ENCODE assay signal across 19 mouse cellular contexts in genomic region chr9:94550493-94551095, GRCm38 (mm10). TPM values are rescaled to one million over a fixed set of nuclear protein-coding genes. Genes with fewer than 3 reads are reported as not detected.
DNase-seq lines count a peak whose midpoint lies in the region; ATAC-seq and TF ChIP-seq lines count a peak whose summit lies in the region.
"Had no signal": no experiment of that assay in that cellular context is flagged by ENCODE, and none has a peak within 500 bp of the region (broad histone marks: within the 10 kb centered on the region; RNA-seq: fewer than 3 reads in every experiment).

No protein-coding gene starts in this region.

- no peak overlapping the region for H3K9ac ChIP-seq in forebrain, postnatal 0 days
- H3K9ac ChIP-seq in forebrain, embryonic 13.5 days: no peak overlapping the region
- no peak overlapping the region for H3K9ac ChIP-seq in hindbrain, embryonic 16.5 days (ENCODE audit: low read depth, low read length)
- no peak overlapping the region for H3K9ac ChIP-seq in hindbrain, embryonic 13.5 days
- H3K9ac ChIP-seq in midbrain, postnatal 0 days (replicated peaks; ENCODE audit: low read length, poor library complexity, severe bottlenecking): no peak overlapping the region
- H3K9ac ChIP-seq in midbrain, embryonic 13.5 days (replicated peaks): no peak overlapping the region
- no peak overlapping the region for H3K9ac ChIP-seq in neural tube, embryonic 15.5 days (replicated peaks)
- H3K9ac ChIP-seq: embryonic facial prominence, embryonic 12.5 days; heart, embryonic 15.5 days had no signal

- H3K4me2 ChIP-seq in forebrain, postnatal 0 days (ENCODE audit: low read depth): no peak overlapping the region
- no peak overlapping the region for H3K4me2 ChIP-seq in forebrain, embryonic 13.5 days
- no peak overlapping the region for H3K4me2 ChIP-seq in hindbrain, embryonic 16.5 days (ENCODE audit: low read length)
- no peak overlapping the region for H3K4me2 ChIP-seq in hindbrain, embryonic 13.5 days
- no peak overlapping the region for H3K4me2 ChIP-seq in midbrain, postnatal 0 days (ENCODE audit: low read depth, low read length, poor library complexity, severe bottlenecking)
- H3K4me2 ChIP-seq in midbrain, embryonic 13.5 days (replicated peaks): no peak overlapping the region
- H3K4me2 ChIP-seq in neural tube, embryonic 15.5 days: no peak overlapping the region
- H3K4me2 ChIP-seq: embryonic facial prominence, embryonic 12.5 days; heart, embryonic 15.5 days had no signal

- H3K9me3 ChIP-seq in forebrain, postnatal 0 days (ENCODE audit: low read length): no peaks in the 10 kb centered on the region
- no peaks in the 10 kb centered on the region for H3K9me3 ChIP-seq in forebrain, embryonic 13.5 days (replicated peaks)
- H3K9me3 ChIP-seq in hindbrain, embryonic 16.5 days (ENCODE audit: control insufficient read depth, low read length): no peaks in the 10 kb centered on the region
- H3K9me3 ChIP-seq in hindbrain, embryonic 13.5 days: no peaks in the 10 kb centered on the region
- no peaks in the 10 kb centered on the region for H3K9me3 ChIP-seq in midbrain, postnatal 0 days (ENCODE audit: low read length)
- H3K9me3 ChIP-seq in midbrain, embryonic 13.5 days: 0 out of 2 replicates have a peak, but pooled peaks cover 2% of the 10 kb centered on the region
- no peaks in the 10 kb centered on the region for H3K9me3 ChIP-seq in neural tube, embryonic 15.5 days (replicated peaks)
- H3K9me3 ChIP-seq: embryonic facial prominence, embryonic 12.5 days; heart, embryonic 10.5 days; heart, embryonic 15.5 days had no signal

- no peaks in the 10 kb centered on the region for H3K4me1 ChIP-seq in forebrain, postnatal 0 days (ENCODE audit: insufficient read depth)
- H3K4me1 ChIP-seq in forebrain, embryonic 13.5 days: no peaks in the 10 kb centered on the region
- no peaks in the 10 kb centered on the region for H3K4me1 ChIP-seq in hindbrain, embryonic 16.5 days (ENCODE audit: control insufficient read depth, insufficient read depth, low read depth, low read length)
- no peaks in the 10 kb centered on the region for H3K4me1 ChIP-seq in hindbrain, embryonic 13.5 days (replicated peaks)
- no peaks in the 10 kb centered on the region for H3K4me1 ChIP-seq in midbrain, postnatal 0 days (ENCODE audit: insufficient read depth, low read length)
- H3K4me1 ChIP-seq in midbrain, embryonic 13.5 days (replicated peaks): no peaks in the 10 kb centered on the region
- H3K4me1 ChIP-seq in neural tube, embryonic 15.5 days: no peaks in the 10 kb centered on the region
- H3K4me1 ChIP-seq: embryonic facial prominence, embryonic 12.5 days; heart, embryonic 10.5 days; heart, embryonic 15.5 days had no signal

- ATAC-seq in forebrain, postnatal 0 days: peak; percentile 40; the same call in 1 of the 2 replicates
- ATAC-seq in forebrain, embryonic 13.5 days: no peak
- ATAC-seq in hindbrain, embryonic 16.5 days: peak; percentile 86
- no peak for ATAC-seq in hindbrain, embryonic 13.5 days (ENCODE audit: low FRiP score)
- no peak for ATAC-seq in midbrain, postnatal 0 days (ENCODE audit: low FRiP score)
- no peak for ATAC-seq in midbrain, embryonic 13.5 days
- 0 out of 2 replicates have a peak, but pooled peaks have one; percentile 38 for ATAC-seq in neural tube, embryonic 15.5 days (ENCODE audit: low FRiP score)
- no peak for ATAC-seq in megakaryocyte, adult 5-6 weeks (ENCODE audit: poor library complexity, severe bottlenecking)

- H3K36me3 ChIP-seq in forebrain, postnatal 0 days (ENCODE audit: insufficient read depth): no peaks in the 10 kb centered on the region
- no peaks in the 10 kb centered on the region for H3K36me3 ChIP-seq in forebrain, embryonic 13.5 days (ENCODE audit: poor library complexity, severe bottlenecking)
- H3K36me3 ChIP-seq in hindbrain, embryonic 16.5 days (ENCODE audit: control insufficient read depth, insufficient read depth, low read length): no peaks in the 10 kb centered on the region
- H3K36me3 ChIP-seq in hindbrain, embryonic 13.5 days: no peaks in the 10 kb centered on the region
- H3K36me3 ChIP-seq in midbrain, postnatal 0 days (ENCODE audit: insufficient read depth, low read length): no peaks in the 10 kb centered on the region
- H3K36me3 ChIP-seq in midbrain, embryonic 13.5 days: no peaks in the 10 kb centered on the region
- H3K36me3 ChIP-seq in neural tube, embryonic 15.5 days: no peaks in the 10 kb centered on the region
- H3K36me3 ChIP-seq: embryonic facial prominence, embryonic 12.5 days; heart, embryonic 10.5 days; heart, embryonic 15.5 days had no signal

- no peak overlapping the region for H3K4me3 ChIP-seq in forebrain, postnatal 0 days (ENCODE audit: low read depth, low read length)
- no peak overlapping the region for H3K4me3 ChIP-seq in forebrain, embryonic 13.5 days
- H3K4me3 ChIP-seq in hindbrain, embryonic 16.5 days (ENCODE audit: low read length): no peak overlapping the region
- no peak overlapping the region for H3K4me3 ChIP-seq in hindbrain, embryonic 13.5 days
- no peak overlapping the region for H3K4me3 ChIP-seq in midbrain, postnatal 0 days (ENCODE audit: low read depth, low read length)
- H3K4me3 ChIP-seq in midbrain, embryonic 13.5 days (replicated peaks): no peak overlapping the region
- no peak overlapping the region for H3K4me3 ChIP-seq in neural tube, embryonic 15.5 days (replicated peaks)
- H3K4me3 ChIP-seq: embryonic facial prominence, embryonic 12.5 days; heart, embryonic 10.5 days; heart, embryonic 15.5 days had no signal

- H3K27ac ChIP-seq in forebrain, postnatal 0 days (ENCODE audit: low read depth, low read length): no peak overlapping the region
- no peak overlapping the region for H3K27ac ChIP-seq in forebrain, embryonic 13.5 days
- H3K27ac ChIP-seq in hindbrain, embryonic 16.5 days (ENCODE audit: low read depth, low read length): no peak overlapping the region
- H3K27ac ChIP-seq in hindbrain, embryonic 13.5 days: no peak overlapping the region
- no peak overlapping the region for H3K27ac ChIP-seq in midbrain, postnatal 0 days (ENCODE audit: low read depth, low read length)
- H3K27ac ChIP-seq in midbrain, embryonic 13.5 days: no peak overlapping the region
- H3K27ac ChIP-seq in neural tube, embryonic 15.5 days (replicated peaks): no peak overlapping the region
- H3K27ac ChIP-seq: embryonic facial prominence, embryonic 12.5 days; heart, embryonic 10.5 days; heart, embryonic 15.5 days had no signal

- no peak for TF ChIP-seq CTCF in forebrain, postnatal 0 days (IDR thresholded peaks at IDR 0.05; ENCODE audit: low read depth)
- no peak for TF ChIP-seq CTCF in midbrain, postnatal 0 days (IDR thresholded peaks at IDR 0.05)

- no peak for DNase-seq in forebrain, postnatal 0 days
- DNase-seq in midbrain, postnatal 0 days (ENCODE audit: low spot score): peak; percentile 46
- DNase-seq: adrenal gland, adult 8-10 months; adrenal gland, postnatal 36 days; cerebellum, adult 11 months; cerebellum, adult 8-10 months; gastrocnemius, postnatal 36 days; heart, adult 18-20 months; heart, postnatal 14 days; kidney, adult 11 months had no signal

- 75% methylated on average over 2 of the region's 2 CpGs for WGBS in forebrain, postnatal 0 days
- 92% methylated on average over 2 of the region's 2 CpGs for WGBS in forebrain, embryonic 13.5 days
- WGBS in hindbrain, embryonic 16.5 days: 60% methylated on average over 2 of the region's 2 CpGs
- WGBS in hindbrain, embryonic 13.5 days: 74% methylated on average over 2 of the region's 2 CpGs
- 70% methylated on average over 2 of the region's 2 CpGs for WGBS in midbrain, postnatal 0 days
- 83% methylated on average over 2 of the region's 2 CpGs for WGBS in midbrain, embryonic 13.5 days
- WGBS in neural tube, embryonic 15.5 days: 81% methylated on average over 2 of the region's 2 CpGs

- no peaks in the 10 kb centered on the region for H3K27me3 ChIP-seq in forebrain, postnatal 0 days (ENCODE audit: insufficient read depth, low read length)
- H3K27me3 ChIP-seq in forebrain, embryonic 13.5 days: no peaks in the 10 kb centered on the region
- H3K27me3 ChIP-seq in hindbrain, embryonic 16.5 days (replicated peaks; ENCODE audit: control insufficient read depth, insufficient read depth, low read length): no peaks in the 10 kb centered on the region
- no peaks in the 10 kb centered on the region for H3K27me3 ChIP-seq in hindbrain, embryonic 13.5 days
- no peaks in the 10 kb centered on the region for H3K27me3 ChIP-seq in midbrain, postnatal 0 days (ENCODE audit: insufficient read depth, low read length)
- H3K27me3 ChIP-seq in midbrain, embryonic 13.5 days: no peaks in the 10 kb centered on the region
- no peaks in the 10 kb centered on the region for H3K27me3 ChIP-seq in neural tube, embryonic 15.5 days (replicated peaks)
- H3K27me3 ChIP-seq: embryonic facial prominence, embryonic 12.5 days; heart, embryonic 15.5 days had no signal

RNA-seq across cellular contexts. Expression of gene 1190002N15Rik, which starts 12.7 kb away (rescaled TPM):
- 30.3 and 37.7 TPM in 2 replicates for total RNA-seq in forebrain, postnatal 0 days (2014; rRNA removed)
- polyA plus RNA-seq in forebrain, postnatal 0 days (2015; fragmentation: Nextera tagmentation; extraction: Ambion mirVana): 7.3 TPM in 2 replicates
- 4.3 and 4.4 TPM in 2 replicates for polyA plus RNA-seq in forebrain, embryonic 13.5 days (2015; fragmentation: Nextera tagmentation; extraction: Ambion mirVana)
- 4.3 and 4.6 TPM in 2 replicates for polyA plus RNA-seq in hindbrain, embryonic 16.5 days (2015; fragmentation: Nextera tagmentation; extraction: Ambion mirVana)
- 6.0 and 6.4 TPM in 2 replicates for polyA plus RNA-seq in hindbrain, embryonic 13.5 days (2015; fragmentation: Nextera tagmentation; extraction: Ambion mirVana)
- 33.1 and 35.4 TPM in 2 replicates for total RNA-seq in midbrain, postnatal 0 days (2014; rRNA removed)
- polyA plus RNA-seq in midbrain, postnatal 0 days (2015; fragmentation: Nextera tagmentation; extraction: Ambion mirVana): 7.8 and 8.9 TPM in 2 replicates
- 5.8 and 5.9 TPM in 2 replicates for polyA plus RNA-seq in midbrain, embryonic 13.5 days (2015; fragmentation: Nextera tagmentation; extraction: Ambion mirVana)
- 8.6 and 13.3 TPM in 2 replicates for polyA plus RNA-seq in neural tube, embryonic 15.5 days (2015; fragmentation: Nextera tagmentation; extraction: Ambion mirVana)
- 15.1 and 23.4 TPM in 2 replicates for total RNA-seq in megakaryocyte, adult 5-6 weeks (2015)
- 16.9 and 17.2 TPM in 2 replicates for total RNA-seq in megakaryocyte, adult 5-6 weeks (2017)

Comparison
In these comparisons a context has a peak if more than half of its experiments do, and no peak if none do; other contexts are left out.
1. ATAC-seq: peak in forebrain, postnatal 0 days (single experiment), hindbrain, embryonic 16.5 days (single experiment) and neural tube, embryonic 15.5 days (single experiment); none in forebrain, embryonic 13.5 days (single experiment), hindbrain, embryonic 13.5 days (single experiment), midbrain, postnatal 0 days (single experiment), midbrain, embryonic 13.5 days (single experiment) and megakaryocyte, adult 5-6 weeks (single experiment).